Mouse (Mus musculus) adrenal gland, postnatal 36 days (tissue): ENCODE measurements around the gene Gm7138. TPM values are rescaled to one million over a fixed set of nuclear protein-coding genes. Genes with fewer than 3 reads are reported as not detected.
"Not testable (repeated sequence)": the region's sequence is repeated elsewhere in the genome, so short reads cannot be mapped to it uniquely, and the experiment has no call there.

Experiments used
- DNase-seq, 2 experiments: peaks; one replicate each; pipeline ENCODE4 v3.0.0; 2021; ENCODE audit warnings: mixed read lengths in 1 of 2
- long read RNA-seq, 2 experiments: library from polyadenylated mRNA; stranded (forward); transcript quantifications; one replicate each; pipeline ENCODE4 v2.0.0; 2021; ENCODE audit warnings: borderline sequencing depth in 2 of 2
- total RNA-seq, 2 experiments: library from RNA; stranded (reverse); gene quantifications; 2 replicates each; pipeline ENCODE4 v1.2.3; 2021

Gene Gm7138
- not detected for total RNA-seq
- long read RNA-seq, experiment 1, result 0 reads
- long read RNA-seq, experiment 2, result 0 reads

DNA sequence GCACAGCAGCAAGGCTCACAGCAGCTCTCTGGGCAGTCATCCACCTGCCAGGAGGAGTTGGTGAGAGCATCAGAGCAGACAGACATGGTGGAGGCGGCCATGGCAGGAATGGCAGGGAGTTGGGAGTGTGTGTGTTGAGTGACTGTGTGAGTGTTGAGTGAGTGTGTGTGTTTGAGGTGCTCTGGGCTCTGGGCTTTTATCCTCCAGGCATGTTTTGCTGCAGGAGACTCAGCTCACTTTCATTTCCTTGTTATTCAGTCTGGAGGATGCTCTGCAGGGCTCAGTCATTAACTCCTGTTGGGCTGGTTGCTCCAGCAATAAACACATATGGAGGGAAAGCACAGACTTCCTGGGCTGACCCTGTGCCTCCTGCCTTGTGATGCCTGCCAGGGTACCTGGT, at the start of gene Gm7138:
Gm7138 (minus strand) TSS at position 101 of the 400 bp plus-strand sequence.
- DNase-seq, result not testable (repeated sequence)

DNA sequence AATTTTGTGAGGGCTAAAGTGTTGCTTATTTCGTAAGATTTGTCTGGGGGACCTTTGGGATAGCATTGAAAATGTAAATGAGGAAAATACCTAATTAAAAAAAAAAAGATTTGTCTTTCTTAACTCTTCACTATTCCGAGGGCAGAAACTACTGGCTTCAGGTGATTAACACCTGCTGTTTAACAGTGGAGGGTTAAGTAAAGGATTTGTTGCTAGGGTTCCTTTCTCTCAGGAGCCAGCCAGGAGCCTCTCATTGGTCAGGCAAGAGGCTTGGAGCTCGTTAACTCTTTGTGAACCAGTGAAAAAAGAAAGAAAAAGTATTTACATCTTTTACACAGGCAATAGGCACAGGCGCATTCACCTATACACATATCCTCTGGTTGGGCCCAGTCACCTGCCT, 42.5 kb upstream of the Gm7138 start:
- no peak for DNase-seq

DNA sequence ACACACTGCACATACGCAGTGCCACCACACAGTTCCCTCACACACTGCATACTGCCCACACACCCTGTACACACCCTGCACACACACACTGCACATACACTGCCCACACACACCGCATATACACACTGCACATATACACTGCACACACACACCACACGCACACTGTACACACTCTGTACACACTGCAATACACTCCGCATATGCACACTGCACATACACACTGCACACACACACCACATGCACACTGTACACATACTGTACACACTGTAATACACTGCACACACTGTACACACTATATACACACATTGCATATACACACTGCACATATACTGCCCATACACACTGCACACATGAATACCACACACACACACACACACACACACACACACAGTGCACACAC, 41.8 kb upstream of the Gm7138 start:
- DNase-seq, result no peak

DNA sequence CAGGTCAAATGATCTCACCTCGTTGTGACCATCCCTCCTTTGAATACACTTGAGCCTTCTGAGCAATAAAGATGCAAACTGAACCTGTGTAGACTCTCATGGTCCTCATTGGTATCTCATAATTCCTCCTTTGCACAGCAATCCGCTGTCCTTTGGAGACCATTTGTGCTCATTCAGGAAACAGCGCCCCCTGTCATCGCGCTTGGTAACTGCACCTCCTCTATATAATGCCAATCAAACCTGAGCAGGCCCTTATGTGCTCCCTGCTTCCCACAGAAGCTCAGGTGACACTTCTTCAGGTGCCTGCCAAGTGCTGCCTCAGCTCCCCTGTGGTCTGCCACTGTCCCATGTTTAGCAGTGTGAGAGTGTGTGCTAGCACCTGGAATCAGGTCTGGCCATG, 38.8 kb upstream of the Gm7138 start:
- peak in 1 of 2 experiments; percentile 26 for DNase-seq

DNA sequence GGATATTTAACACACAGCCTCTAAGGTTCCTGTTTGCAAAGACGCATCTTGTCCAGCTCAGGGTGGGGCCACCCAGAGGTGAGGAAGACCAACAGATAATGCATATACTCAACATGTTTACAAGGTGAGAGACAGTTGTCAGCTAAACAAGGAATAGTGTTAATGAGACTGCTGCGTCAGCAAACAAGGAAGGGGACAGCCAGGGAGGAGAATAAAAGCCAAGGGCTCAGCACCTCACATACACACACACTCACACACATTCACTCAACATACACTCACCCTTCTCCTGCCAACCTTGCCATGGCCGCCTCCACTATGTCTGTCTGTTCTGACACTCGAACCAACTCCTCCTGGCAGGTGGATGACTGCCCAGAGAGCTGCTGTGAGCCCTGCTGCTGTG, 37.6 kb upstream of the Gm7138 start, which contains the start of gene Gm2696:
Gm2696 (plus strand) TSS at position 301 of the 400 bp plus-strand sequence.
- DNase-seq, result no peak

DNA sequence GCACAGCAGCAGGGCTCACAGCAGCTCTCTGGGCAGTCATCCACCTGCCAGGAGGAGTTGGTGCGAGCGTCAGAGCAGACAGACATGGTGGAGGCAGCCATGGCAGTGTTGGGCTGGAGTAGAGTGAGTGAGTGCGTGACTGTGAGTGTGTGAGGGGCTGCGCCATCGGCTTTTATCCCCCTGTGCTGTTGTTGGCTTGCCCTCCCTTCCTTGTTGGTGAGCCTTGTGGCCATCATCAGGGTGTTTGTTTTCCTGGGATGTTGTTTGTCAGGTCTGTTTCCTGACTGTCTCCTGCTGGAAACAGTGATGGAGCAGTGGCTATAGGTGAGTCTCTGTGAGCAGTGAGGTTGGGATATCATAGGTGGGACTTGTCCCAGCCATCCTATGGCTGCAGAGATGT, 35.0 kb upstream of the Gm7138 start, which contains the start of gene Gm9507:
Gm9507 (minus strand) TSS at position 101 of the 400 bp plus-strand sequence.
- no peak for DNase-seq

DNA sequence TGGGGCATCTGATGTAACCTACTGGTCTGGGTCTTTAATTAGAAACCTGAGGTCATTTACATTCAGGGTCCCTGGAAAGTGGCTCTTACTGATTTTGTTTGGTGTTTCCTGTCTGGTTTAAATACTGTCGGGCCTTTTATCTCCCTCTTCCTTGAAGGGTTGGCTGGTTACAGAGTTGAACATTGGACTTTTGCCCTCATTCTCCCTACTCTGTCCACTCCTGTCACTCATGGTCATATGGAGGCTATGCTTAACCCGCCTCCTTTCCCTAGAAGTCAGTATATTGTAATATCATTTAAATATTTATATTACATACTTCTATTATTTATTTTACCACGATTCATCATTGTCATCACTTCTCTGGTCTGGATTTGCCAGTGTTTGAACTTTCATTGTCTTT, 27.4 kb upstream of the Gm7138 start:
- DNase-seq, result no peak

DNA sequence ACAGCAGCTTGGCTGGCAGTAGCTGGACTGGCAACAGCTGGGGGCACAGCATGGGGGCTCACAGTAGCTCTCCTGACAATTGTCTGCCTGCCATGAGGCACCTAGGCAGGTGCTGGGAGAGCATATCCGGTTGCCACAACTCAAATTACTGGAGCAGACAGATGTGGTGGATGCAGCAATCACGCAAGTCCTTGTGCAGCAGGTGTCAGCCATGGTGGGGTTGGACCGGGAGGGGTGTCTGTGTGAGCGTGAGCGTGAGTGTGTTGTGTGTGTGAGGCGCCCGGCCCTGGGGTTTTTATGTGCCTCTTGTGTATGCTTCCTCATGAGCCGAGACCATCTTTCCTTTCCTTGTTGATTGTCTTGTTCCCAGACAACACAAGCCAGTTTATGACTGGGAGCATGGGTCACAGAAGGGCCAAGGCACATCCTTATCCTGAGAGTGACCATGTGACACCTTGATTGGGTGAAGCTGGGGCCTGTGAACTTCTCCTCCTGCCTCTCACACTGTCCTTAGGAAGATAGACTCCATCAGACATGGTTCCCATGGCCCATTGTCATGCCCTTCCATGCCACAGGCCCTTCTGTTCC, 22.3 kb upstream of the Gm7138 start, which contains the start of gene Gm19668:
Gm19668 (minus strand) TSS at position 213 of the 588 bp plus-strand sequence.
- no peak for DNase-seq

DNA sequence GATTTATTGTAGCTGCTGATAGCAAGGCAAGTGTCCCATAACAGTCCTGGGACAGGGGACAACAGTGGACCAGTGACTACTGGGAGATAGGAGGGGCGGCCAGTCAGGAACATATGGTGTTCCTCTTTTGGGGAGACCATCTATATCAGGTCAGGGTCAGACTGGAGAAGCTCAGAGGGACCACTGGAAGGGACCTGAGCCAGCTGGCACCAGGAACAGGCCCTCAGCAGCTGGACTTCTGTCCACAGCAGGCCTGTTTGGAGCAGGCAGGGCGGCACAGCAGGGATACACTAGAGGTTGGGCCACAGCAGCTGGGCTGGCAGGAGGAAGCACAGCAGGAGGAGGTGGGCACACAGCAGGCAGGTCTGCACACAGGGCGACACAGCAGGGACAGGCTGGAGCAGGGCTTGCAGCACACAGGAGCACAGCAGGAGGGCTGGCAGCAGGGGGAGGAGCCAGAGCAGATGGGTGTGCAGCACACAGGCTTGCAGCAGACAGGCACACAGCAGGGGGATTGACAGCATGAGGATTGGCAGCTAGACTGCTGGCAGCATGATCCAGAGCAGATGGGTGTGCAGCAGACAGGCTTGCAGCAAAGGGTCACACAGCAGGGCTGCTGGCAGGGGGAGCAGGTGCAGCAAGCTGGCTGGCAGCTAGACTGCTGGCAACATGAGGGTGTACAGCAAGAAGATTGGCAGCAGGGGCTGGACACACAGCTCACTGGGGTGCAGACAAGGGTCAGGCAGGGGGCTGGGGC, 21.6 kb upstream of the Gm7138 start:
- DNase-seq, result not testable (repeated sequence)

DNA sequence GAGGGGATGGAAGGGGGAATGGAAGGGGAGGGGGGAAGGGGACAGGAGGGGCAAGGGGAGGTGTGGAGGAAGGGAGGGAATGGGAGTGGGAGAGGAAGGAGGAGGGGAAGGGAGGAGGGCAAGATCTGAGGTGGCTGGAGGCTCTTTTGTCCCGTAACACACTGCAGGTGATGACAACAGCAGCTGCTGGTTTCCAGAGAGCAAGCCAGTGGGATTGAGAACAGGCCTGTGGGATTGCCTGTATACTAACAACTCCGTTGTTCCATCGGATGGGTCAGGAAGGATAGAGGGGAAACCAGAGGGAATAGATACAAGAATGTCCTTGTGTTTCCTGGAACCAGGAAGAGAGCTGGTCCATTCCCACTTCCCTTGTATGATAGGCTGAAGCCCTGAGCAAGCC, 20.9 kb upstream of the Gm7138 start:
- DNase-seq, result no peak

DNA sequence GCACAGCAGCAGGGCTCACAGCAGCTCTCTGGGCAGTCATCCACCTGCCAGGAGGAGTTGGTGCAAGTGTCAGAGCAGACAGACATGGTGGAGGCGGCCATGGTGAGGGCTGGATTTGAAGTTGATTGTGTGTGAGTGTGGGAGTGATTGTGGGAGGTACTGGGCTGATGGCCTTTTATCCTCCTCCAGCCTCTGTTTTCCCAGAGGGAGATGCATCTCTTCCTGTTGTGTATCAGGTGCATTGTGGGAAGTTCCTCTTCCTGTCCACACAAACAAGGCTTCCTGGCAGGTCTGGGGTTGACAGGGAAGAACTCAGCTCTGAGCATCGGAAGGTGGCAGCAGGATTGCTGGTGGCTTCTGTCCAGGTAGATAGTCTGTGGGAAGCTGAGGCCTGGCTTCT, 18.2 kb upstream of the Gm7138 start, which contains the start of gene Gm9639:
Gm9639 (minus strand) TSS at position 101 of the 400 bp plus-strand sequence.
- no peak for DNase-seq

DNA sequence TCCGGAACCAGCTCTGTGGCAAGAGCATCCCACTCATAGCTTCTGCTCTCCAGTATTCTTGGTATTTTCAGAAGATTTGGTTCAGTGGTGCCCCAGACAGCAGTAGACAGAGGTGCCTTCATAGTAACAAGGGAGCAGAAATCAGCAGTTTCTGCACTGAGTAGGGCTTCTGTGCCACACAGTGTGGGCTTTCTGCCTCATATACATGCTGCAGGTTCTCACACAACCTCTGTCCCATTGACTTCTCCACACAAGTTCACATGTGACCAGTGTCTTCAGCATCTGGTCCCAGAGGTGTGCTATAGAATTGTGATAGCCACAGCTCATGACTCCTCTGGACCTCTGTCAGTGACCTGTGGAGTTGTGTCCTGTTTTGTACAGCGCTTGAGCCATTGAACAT, 11.9 kb upstream of the Gm7138 start:
- DNase-seq, result no peak

DNA sequence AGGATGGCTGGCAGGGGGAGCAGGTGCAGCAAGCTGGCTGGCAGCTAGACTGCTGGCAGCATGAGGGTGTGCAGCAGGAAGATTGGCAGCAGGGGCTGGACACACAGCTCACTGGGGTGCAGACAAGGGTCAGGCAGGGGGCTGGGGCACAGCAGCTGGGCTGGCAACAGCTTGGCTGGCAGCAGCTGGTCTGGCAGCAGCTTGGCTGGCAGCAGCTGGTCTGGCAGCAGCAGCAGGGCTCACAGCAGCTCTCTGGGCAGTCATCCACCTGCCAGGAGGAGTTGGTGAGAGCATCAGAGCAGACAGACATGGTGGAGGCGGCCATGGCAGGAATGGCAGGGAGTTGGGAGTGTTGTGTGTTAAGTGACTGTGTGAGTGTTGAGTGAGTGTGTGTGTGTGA, 11.1 kb upstream of the Gm7138 start, which contains the start of gene Gm7137:
Gm7137 (minus strand) TSS at position 325 of the 400 bp plus-strand sequence.
- DNase-seq, result not testable (repeated sequence)

DNA sequence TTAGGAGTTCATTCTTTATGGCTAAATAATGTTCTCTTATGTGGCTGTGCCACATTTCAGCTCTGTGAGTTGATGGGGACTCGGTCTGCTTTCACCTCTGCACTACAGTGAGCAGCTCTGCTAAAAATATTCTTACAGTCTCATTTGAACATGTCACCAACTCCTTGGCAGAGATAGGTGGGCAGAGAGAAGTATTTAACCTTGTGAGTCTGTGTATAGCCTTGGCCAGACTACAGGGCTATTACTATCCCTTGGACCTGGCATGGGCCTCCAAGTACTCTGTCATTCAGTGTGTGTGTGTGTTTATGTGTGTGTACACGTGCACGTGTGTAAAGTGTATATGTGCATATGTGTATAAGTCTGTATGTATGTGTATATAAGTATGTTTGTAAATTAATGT, 6.7 kb upstream of the Gm7138 start:
- DNase-seq, result not testable (repeated sequence)

DNA sequence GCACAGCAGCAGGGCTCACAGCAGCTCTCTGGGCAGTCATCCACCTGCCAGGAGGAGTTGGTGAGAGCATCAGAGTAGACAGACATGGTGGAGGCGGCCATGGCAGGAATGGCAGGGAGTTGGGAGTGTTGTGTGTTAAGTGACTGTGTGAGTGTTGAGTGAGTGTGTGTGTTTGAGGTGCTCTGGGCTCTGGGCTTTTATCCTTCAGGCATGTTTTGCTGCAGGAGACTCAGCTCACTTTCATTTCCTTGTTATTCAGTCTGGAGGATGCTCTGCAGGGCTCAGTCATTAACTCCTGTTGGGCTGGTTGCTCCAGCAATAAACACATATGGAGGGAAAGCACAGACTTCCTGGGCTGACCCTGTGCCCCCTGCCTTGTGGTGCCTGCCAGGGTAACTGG, 5.7 kb upstream of the Gm7138 start, which contains the start of gene Gm3250:
Gm3250 (minus strand) TSS at position 101 of the 400 bp plus-strand sequence.
- DNase-seq, result not testable (repeated sequence)

DNA sequence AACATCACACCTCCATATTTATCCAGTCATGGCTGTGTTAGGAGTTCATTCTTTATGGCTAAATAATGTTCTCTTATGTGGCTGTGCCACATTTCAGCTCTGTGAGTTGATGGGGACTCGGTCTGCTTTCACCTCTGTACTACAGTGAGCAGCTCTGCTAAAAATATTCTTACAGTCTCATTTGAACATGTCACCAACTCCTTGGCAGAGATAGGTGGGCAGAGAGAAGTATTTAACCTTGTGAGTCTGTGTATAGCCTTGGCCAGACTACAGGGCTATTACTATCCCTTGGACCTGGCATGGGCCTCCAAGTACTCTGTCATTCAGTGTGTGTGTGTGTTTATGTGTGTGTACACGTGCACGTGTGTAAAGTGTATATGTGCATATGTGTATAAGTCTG, 4.6 kb downstream of the Gm7138 start:
- DNase-seq, result not testable (repeated sequence)

DNA sequence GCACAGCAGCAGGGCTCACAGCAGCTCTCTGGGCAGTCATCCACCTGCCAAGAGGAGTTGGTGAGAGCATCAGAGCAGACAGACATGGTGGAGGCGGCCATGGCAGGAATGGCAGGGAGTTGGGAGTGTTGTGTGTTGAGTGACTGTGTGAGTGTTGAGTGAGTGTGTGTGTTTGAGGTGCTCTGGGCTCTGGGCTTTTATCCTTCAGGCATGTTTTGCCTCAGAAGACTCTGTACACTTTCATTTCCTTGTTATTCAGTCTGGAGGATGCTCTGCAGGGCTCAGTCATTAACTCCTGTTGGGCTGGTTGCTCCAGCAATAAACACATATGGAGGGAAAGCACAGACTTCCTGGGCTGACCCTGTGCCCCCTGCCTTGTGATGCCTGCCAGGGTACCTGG, 5.5 kb downstream of the Gm7138 start, which contains the start of gene Gm3238:
Gm3238 (minus strand) TSS at position 101 of the 400 bp plus-strand sequence.
- not testable (repeated sequence) for DNase-seq

DNA sequence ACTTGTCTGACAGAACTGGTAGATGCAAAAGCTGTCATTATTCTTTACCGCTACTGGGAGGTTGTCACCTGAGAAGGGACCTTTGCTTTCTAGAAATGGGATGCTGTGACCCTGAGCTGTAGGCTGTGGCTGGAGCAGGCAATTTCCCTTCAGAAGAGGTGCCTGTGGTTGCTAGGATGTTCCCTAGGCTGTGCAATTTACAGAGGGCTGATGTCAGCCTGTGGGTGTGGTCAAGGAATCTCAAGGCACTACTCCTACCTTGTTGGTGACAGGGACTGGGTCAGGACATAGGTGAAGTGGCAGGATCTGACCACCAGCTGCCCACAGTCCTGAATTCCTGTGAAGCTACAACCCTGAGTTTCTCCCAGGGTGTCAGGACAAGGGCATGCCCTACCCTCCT, 7.0 kb downstream of the Gm7138 start:
- no peak for DNase-seq

DNA sequence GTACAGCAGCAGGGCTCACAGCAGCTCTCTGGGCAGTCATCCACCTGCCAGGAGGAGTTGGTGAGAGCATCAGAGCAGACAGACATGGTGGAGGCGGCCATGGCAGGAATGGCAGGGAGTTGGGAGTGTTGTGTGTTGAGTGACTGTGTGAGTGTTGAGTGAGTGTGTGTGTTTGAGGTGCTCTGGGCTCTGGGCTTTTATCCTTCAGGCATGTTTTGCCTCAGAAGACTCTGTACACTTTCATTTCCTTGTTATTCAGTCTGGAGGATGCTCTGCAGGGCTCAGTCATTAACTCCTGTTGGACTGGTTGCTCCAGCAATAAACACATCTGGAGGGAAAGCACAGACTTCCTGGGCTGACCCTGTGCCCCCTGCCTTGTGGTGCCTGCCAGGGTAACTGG, 17.2 kb downstream of the Gm7138 start, which contains the start of gene Gm3233:
Gm3233 (minus strand) TSS at position 101 of the 400 bp plus-strand sequence.
- DNase-seq, result not testable (repeated sequence)

DNA sequence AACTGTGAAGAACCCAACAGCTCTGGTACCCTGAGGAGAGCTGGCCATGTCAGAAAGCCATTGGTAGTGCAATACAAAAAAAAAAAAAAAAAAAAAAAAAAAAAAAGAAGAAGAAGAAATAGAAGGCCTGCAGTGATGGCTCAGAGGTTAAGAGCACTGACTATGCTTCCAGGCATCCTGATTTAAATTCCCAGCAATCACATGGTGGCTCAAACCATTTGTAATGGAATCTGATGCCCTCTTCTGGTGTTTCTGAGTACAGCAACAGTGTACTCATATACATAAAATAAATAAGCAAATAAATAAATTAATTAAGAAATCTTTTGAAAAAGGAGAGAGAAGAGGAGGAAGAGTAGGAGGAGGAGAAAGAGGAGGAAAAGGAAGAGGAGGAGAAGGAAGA, 23.3 kb downstream of the Gm7138 start:
- no peak for DNase-seq

DNA sequence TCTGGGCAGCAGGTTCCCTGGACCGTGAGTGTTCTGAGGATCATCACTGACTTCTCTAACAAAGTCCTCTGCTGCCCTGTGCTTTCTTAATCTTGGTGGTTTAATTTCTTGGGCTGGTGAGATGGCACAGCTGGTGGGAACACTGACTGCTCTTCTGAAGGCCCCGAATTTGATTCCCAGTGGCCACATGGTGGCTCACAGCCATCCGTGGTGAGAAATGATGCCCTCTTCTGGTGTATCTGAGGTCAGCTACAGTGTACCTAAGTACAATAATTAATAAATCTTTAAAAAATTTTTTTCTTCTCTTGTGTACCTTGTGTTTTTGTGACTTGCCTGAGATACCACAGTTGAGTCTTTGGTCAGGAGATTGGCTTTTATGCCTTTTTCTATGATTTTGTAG, 24.4 kb downstream of the Gm7138 start:
- not testable (repeated sequence) for DNase-seq

DNA sequence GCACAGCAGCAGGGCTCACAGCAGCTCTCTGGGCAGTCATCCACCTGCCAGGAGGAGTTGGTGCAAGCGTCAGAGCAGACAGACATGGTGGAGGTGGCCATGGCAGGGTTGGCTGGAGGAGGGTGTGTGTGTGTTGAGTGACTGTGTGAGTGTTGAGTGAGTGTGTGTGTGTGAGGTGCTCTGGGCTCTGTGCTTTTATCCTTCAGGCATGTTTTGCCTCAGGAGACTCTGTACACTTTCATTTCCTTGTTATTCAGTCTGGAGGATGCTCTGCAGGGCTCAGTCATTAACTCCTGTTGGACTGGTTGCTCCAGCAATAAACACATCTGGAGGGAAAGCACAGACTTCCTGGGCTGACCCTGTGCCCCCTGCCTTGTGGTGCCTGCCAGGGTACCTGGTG, 25.5 kb downstream of the Gm7138 start, which contains the start of gene Gm9736:
Gm9736 (minus strand) TSS at position 101 of the 400 bp plus-strand sequence.
- DNase-seq, result not testable (repeated sequence)

DNA sequence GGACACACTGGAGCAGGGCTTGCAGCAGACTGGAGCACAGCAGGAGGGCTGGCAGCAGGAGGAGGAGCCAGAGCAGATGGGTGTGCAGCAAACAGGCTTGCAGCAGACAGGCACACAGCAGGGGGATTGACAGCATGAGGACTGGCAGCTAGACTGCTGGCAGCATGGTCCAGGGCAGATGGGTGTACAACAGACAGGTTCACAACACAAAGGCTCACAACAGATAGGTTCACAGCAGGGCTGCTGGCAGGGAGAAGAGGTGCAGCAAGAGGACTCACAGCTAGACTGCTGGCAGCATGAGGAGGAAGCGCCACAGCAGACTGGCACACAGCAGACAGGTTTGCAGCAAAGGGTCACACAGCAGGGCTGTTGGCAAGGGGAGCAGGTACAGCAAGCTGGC, 26.1 kb downstream of the Gm7138 start:
- not testable (repeated sequence) for DNase-seq
